16 mouse cellular contexts compared by ENCODE assay signal in genomic region chr8:78027371-78027770, GRCm38 (mm10).
"Had no signal": no experiment of that assay in that cellular context is flagged by ENCODE, and none has a peak within 500 bp of the region (broad histone marks: within the 10 kb centered on the region; RNA-seq: fewer than 3 reads in every experiment).

No protein-coding gene starts in this region.

- H3K4me3 ChIP-seq: neural tube, embryonic 13.5 days; neural tube, embryonic 15.5 days; stomach, embryonic 15.5 days had no signal

- H3K9ac ChIP-seq: neural tube, embryonic 13.5 days; neural tube, embryonic 15.5 days; stomach, embryonic 15.5 days had no signal

- DNase-seq: retina, postnatal 1 day; right cerebral cortex, adult 18-20 months; right cerebral cortex, postnatal 14 days; right cerebral cortex, postnatal 25 days; right cerebral cortex, postnatal 4 days; spleen, adult 18-20 months; thymus, adult 18-20 months; thymus, adult 2 months; thymus, postnatal 14 days; thymus, postnatal 25 days; thymus, postnatal 36 days; thymus, postnatal 4 days had no signal

- H3K27me3 ChIP-seq: neural tube, embryonic 13.5 days; neural tube, embryonic 15.5 days; stomach, embryonic 15.5 days had no signal

- H3K36me3 ChIP-seq: neural tube, embryonic 13.5 days; neural tube, embryonic 15.5 days; stomach, embryonic 15.5 days had no signal

- H3K27ac ChIP-seq: neural tube, embryonic 13.5 days; neural tube, embryonic 15.5 days; stomach, embryonic 15.5 days; stomach, postnatal 0 days had no signal
